Mouse (Mus musculus) cerebellum, adult 2 months (tissue): ENCODE data around the gene Prss48.

ENCODE experiments used
- CTCF ChIP-seq: fragments of 200-500 bp; IDR thresholded peaks from 2 replicates; pipeline ENCODE4 v1.5.1; 2011; ENCODE audit warnings: low read depth, mild to moderate bottlenecking, control low read depth, low read length, moderate library complexity, borderline replicate concordance; ENCODE audit not compliant: insufficient read depth
- POLR2A ChIP-seq: fragments of 200-500 bp; IDR thresholded peaks from 2 replicates; pipeline ENCODE4 v1.6.1; 2011; ENCODE audit warnings: low read length, control low read depth, borderline replicate concordance; ENCODE audit not compliant: insufficient read depth

DNA sequence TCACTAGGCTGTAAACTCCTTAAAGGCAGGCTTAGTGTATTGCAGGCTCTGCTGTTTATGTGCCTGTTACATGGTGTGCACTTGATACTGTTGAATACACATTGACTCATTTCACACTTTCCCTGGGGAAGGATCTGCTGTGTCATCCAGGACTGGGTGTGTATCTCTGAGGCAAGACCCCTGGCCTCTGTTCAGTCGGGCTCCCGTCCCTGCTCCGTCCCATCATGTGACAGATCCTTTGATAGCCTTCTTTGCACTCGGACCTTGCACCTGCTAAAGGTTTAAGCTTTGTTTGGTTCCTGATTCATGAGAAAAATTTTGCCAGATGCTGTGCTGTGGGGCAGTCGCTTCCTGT lies 10.5 kb downstream of the Prss48 start:
- TF ChIP-seq POLR2A (no peak), CTCF (no peak)
